Mouse (Mus musculus) stomach, postnatal 0 days (tissue): ENCODE measurements around the gene Lrrtm1.

Experiments
- CTCF ChIP-seq: IDR thresholded peaks from 2 replicates; pipeline ENCODE4 v1.5.1; 2016; ENCODE audit warnings: antibody characterized with exemption, low read depth, mild to moderate bottlenecking, moderate library complexity
- EP300 ChIP-seq: optimal IDR thresholded peaks from 2 replicates; pipeline ENCODE3; 2016; ENCODE audit warnings: antibody characterized with exemption

- TF ChIP-seq CTCF = no peak
- TF ChIP-seq EP300 = no peak
Measured at GRCm38 (mm10) chr6:77256348-77256747, 13.9 kb downstream of the Lrrtm1 start.
